ENCODE assay signal across 31 mouse cellular contexts in the genomic region with DNA sequence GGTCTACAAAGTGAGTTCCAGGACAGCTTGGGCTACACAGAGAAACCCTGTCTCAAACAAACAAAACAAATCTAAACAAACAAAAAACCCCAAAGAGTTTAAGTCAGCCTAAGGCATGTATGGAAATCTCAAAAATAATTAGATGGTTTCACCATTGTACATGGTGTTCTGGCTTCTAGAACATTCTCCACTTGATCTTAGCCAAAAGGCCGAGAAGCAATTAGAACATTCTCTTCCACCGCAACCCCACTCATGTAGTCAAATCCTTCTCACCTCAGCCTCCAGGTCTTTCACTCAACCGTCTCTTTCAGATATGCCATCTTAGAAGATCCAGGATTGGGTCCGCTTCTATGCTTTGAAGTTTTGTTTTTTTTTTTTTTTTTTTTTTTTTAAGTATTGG. TPM values are rescaled to one million over a fixed set of nuclear protein-coding genes. Genes with fewer than 3 reads are reported as not detected.
"Had no signal": no experiment of that assay in that cellular context is flagged by ENCODE, and none has a peak within 500 bp of the region (broad histone marks: within the 10 kb centered on the region; RNA-seq: fewer than 3 reads in every experiment).

No protein-coding gene starts in this region.

- H3K9me3 ChIP-seq: limb, embryonic 10.5 days; limb, embryonic 12.5 days; limb, embryonic 13.5 days; limb, embryonic 15.5 days; liver, embryonic 12.5 days; liver, embryonic 13.5 days; liver, embryonic 15.5 days; lung, embryonic 15.5 days; megakaryocyte, embryonic 14.5 days; midbrain, embryonic 10.5 days; midbrain, embryonic 12.5 days; midbrain, embryonic 13.5 days; midbrain, embryonic 15.5 days had no signal

- H3K27me3 ChIP-seq: limb, embryonic 12.5 days; limb, embryonic 13.5 days; limb, embryonic 15.5 days; lung, embryonic 15.5 days; midbrain, embryonic 13.5 days; midbrain, embryonic 15.5 days had no signal

- H3K4me3 ChIP-seq: left cerebral cortex, adult 2 months; limb, embryonic 10.5 days; limb, embryonic 12.5 days; limb, embryonic 13.5 days; limb, embryonic 15.5 days; liver, embryonic 12.5 days; liver, embryonic 13.5 days; liver, embryonic 15.5 days; lung, embryonic 15.5 days; midbrain, embryonic 10.5 days; midbrain, embryonic 12.5 days; midbrain, embryonic 13.5 days; midbrain, embryonic 15.5 days; myocyte had no signal

- H3K4me2 ChIP-seq: limb, embryonic 12.5 days; limb, embryonic 13.5 days; limb, embryonic 15.5 days; liver, embryonic 11.5 days; liver, embryonic 12.5 days; liver, embryonic 13.5 days; liver, embryonic 15.5 days; lung, embryonic 14.5 days; lung, embryonic 15.5 days; midbrain, embryonic 11.5 days; midbrain, embryonic 12.5 days; midbrain, embryonic 13.5 days; midbrain, embryonic 15.5 days had no signal

- H3K36me3 ChIP-seq: limb, embryonic 10.5 days; limb, embryonic 12.5 days; limb, embryonic 13.5 days; limb, embryonic 15.5 days; liver, embryonic 12.5 days; liver, embryonic 13.5 days; liver, embryonic 15.5 days; lung, embryonic 15.5 days; midbrain, embryonic 10.5 days; midbrain, embryonic 12.5 days; midbrain, embryonic 13.5 days; midbrain, embryonic 15.5 days had no signal

- ATAC-seq: liver, postnatal 0 days had no signal

- DNase-seq: left cerebral cortex, postnatal 4 days; liver; liver, embryonic 13.5 days; liver, postnatal 0 days; lung, adult 18-20 months; lung, adult 2 months; lung, embryonic 14.5 days; lung, postnatal 10 days; lung, postnatal 14 days; lung, postnatal 4 days; midbrain, embryonic 14.5 days had no signal

- H3K9ac ChIP-seq: limb, embryonic 12.5 days; limb, embryonic 13.5 days; limb, embryonic 15.5 days; liver, embryonic 12.5 days; liver, embryonic 13.5 days; liver, embryonic 14.5 days; liver, embryonic 15.5 days; liver, postnatal 0 days; lung, embryonic 14.5 days; lung, embryonic 15.5 days; midbrain, embryonic 13.5 days; midbrain, embryonic 15.5 days had no signal

- H3K27ac ChIP-seq: left cerebral cortex, adult 2 months; limb, embryonic 13.5 days; liver, embryonic 12.5 days; liver, embryonic 13.5 days; liver, embryonic 14.5 days; liver, embryonic 15.5 days; macrophage; midbrain, embryonic 12.5 days; midbrain, embryonic 13.5 days; midbrain, embryonic 15.5 days had no signal

RNA-seq across cellular contexts. Expression of a gene that starts 13.8 kb away (rescaled TPM):
- polyA plus RNA-seq: macrophage, myocyte had no signal

RNA-seq across cellular contexts. Expression of a gene that starts 53.1 kb away (rescaled TPM):
- polyA plus RNA-seq: macrophage; midbrain, embryonic 13.5 days; midbrain, embryonic 14.5 days; midbrain, embryonic 15.5 days; midbrain, embryonic 16.5 days; midbrain, postnatal 0 days; myocyte had no signal
